Mouse (Mus musculus): Measurements from ENCODE around the gene Trem3. TPM values are rescaled to one million over a fixed set of nuclear protein-coding genes. Genes with fewer than 3 reads are reported as not detected.

The Trem3 gene
- total RNA-seq (2023) = 100 to 1,000 TPM; 332 to 340 TPM

GRCm38 (mm10) chr17:48247221-48247928 is at the start of gene Trem3:
Gene Trem3, plus strand, starts transcription at chr17:48247777.

DNA sequence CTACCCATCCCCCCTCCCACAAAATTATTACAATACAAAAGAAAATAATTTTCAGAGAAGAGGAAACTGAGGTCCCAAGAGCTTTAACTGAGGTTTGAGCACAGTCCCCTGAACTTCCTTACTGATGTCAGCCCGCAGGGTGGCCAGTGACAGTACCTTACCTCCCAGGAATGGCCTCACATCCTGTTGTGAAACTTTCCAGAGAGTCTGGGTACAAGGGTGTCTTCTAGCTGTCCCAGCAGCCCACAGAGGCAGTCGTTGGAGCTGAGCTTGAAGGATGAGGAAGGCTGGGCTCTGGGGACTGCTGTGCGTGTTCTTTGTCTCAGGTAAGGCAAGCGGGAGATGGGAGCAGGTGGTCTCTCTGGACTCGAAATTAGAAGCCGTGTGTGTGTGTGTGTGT is 15.1 kb upstream of the Trem3 start, which contains the start of gene Trem1:
Gene Trem1 (plus strand): TSS at position 251 of the 400 bp plus-strand sequence.

GRCm38 (mm10) chr17:48263741-48264362 is 16.3 kb downstream of the Trem3 start, which contains the start of gene Treml4:
Gene Treml4, plus strand, starts transcription at chr17:48264295.

DNA sequence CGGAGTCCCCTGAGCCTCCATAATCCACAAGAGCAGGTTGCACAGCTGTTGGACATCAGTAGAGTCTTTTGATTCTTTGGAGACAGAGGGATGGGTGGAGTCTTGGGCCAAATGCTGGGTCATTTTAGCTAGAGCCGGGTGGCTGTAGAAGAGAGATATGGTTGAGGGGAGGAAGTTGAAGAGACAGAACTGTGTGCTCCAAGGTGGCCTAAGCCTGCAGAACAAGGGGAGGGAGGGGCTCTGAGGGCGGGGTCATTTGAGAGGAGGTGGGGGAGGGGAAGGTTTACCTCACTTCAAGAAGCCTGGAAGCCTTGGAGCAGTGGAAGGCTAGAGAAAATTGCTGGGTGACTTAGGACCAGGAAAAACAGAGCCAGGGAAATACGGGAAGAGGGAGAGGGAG is 51.6 kb downstream of the Trem3 start, which contains the start of gene Treml2:
Gene Treml2 (plus strand): TSS at position 296 of the 400 bp plus-strand sequence.

Other genes starting within 250 kb of the Trem3 start
- not detected for gene 1700122O11Rik, start 209.5 kb upstream of the Trem3 start, total RNA-seq (2023)
- gene 1700067P10Rik, start 158.5 kb upstream of the Trem3 start, total RNA-seq (2023) = not detected
- 10 to 100 TPM; 59.3 to 70.6 TPM for gene 9830107B12Rik, start 101.5 kb upstream of the Trem3 start, total RNA-seq (2023)
- 10 to 100 TPM; 66.6 to 87.6 TPM for gene A530064D06Rik, start 80.5 kb upstream of the Trem3 start, total RNA-seq (2023)
- gene Trem1, start 15.0 kb upstream of the Trem3 start, total RNA-seq (2023) = 100 to 1,000 TPM; 535 to 664 TPM
- 10 to 100 TPM; 24.1 to 25.1 TPM for gene Treml4, start 16.5 kb downstream of the Trem3 start, total RNA-seq (2023)
- 100 to 1,000 TPM; 109 to 115 TPM for gene Treml2, start 51.7 kb downstream of the Trem3 start, total RNA-seq (2023)
- gene B430306N03Rik, start 68.4 kb downstream of the Trem3 start, total RNA-seq (2023) = 100 to 1,000 TPM; 144 to 152 TPM
- gene Trem2, start 98.6 kb downstream of the Trem3 start, total RNA-seq (2023) = 10 to 100 TPM; 11.1 to 15.2 TPM
- 1 to 10 TPM; 1.5 to 2.6 TPM for gene Treml1, start 112.1 kb downstream of the Trem3 start, total RNA-seq (2023)
- gene Nfya, start 162.1 kb downstream of the Trem3 start, total RNA-seq (2023) = 100 to 1,000 TPM; 111 to 113 TPM
- 10 to 100 TPM; 20.7 to 21.9 TPM for gene Oard1, start 162.2 kb downstream of the Trem3 start, total RNA-seq (2023)
- gene Apobec2, start 185.2 kb downstream of the Trem3 start, total RNA-seq (2023) = not detected
- 1 to 10 TPM; 1.8 to 6.7 TPM for gene Tspo2, start 203.7 kb downstream of the Trem3 start, total RNA-seq (2023)
- under 1 TPM in 1 of 2 experiments, not detected in 1; 0.22 TPM for gene Unc5cl, start 207.1 kb downstream of the Trem3 start, total RNA-seq (2023)